Mouse (Mus musculus) forebrain, embryonic 14.5 days (tissue): Measurements from ENCODE around the gene Fa2h. TPM values are rescaled to one million over a fixed set of nuclear protein-coding genes. Genes with fewer than 3 reads are reported as not detected.

Source experiments
- ATAC-seq: fragments of 200-750 bp; cut with Nextera tagmentation; 2 replicates; pipeline ENCODE4 v1.8.0; 2017; ENCODE audit warnings: mild to moderate bottlenecking, moderate library complexity
- DNase-seq: peaks from one replicate; pipeline ENCODE4 v3.0.0-alpha.2; 2015; ENCODE audit warnings: low spot score
- H3K27ac ChIP-seq: fragments of 300-500 bp; sonication (generic); 2 replicates; pipeline ENCODE4 v1.5.1; 2014; ENCODE audit warnings: low read depth, mild to moderate bottlenecking, control low read depth, low read length, moderate library complexity
- H3K27me3 ChIP-seq: fragments of 300-500 bp; sonication (generic); replicated peaks from 2 replicates; pipeline ENCODE4 v1.6.1; 2014; ENCODE audit warnings: low read length, control low read depth, mixed read lengths; ENCODE audit not compliant: control insufficient read depth, insufficient read depth
- H3K36me3 ChIP-seq: fragments of 300-500 bp; sonication (generic); 2 replicates; pipeline ENCODE4 v1.6.1; 2014; ENCODE audit warnings: low read length, control low read depth; ENCODE audit not compliant: control insufficient read depth, insufficient read depth
- H3K4me1 ChIP-seq: fragments of 300-500 bp; sonication (generic); 2 replicates; pipeline ENCODE4 v1.6.1; 2014; ENCODE audit warnings: antibody characterized with exemption, low read length, control low read depth; ENCODE audit not compliant: control insufficient read depth, insufficient read depth
- H3K4me2 ChIP-seq: fragments of 300-500 bp; sonication (generic); 2 replicates; pipeline ENCODE4 v1.6.1; 2014; ENCODE audit warnings: mild to moderate bottlenecking, control low read depth, low read length
- H3K4me3 ChIP-seq: fragments of 300-500 bp; sonication (generic); 2 replicates; pipeline ENCODE4 v1.5.1; 2014; ENCODE audit warnings: low read depth, low read length, control low read depth
- H3K9ac ChIP-seq: fragments of 300-500 bp; sonication (generic); 2 replicates; pipeline ENCODE4 v1.6.1; 2014; ENCODE audit warnings: mild to moderate bottlenecking, low read length, control low read depth, moderate library complexity
- H3K9me3 ChIP-seq: fragments of 300-500 bp; sonication (generic); replicated peaks from 2 replicates; pipeline ENCODE4 v1.6.1; 2016; ENCODE audit warnings: low read length, control low read depth, mixed read lengths; ENCODE audit not compliant: control insufficient read depth
- WGBS: fragments of 180-500 bp; shearing (Covaris S2); extraction: QIAGEN DNeasy Blood & Tissue Kit; methylation state at CpG from one replicate; pipeline ENCODE4 v1.1.7; 2014; 5-methylcytosine and 5-hydroxymethylcytosine counted together
- polyA plus RNA-seq: library from polyadenylated mRNA; unstranded; fragments of >200 nt; fragmentation: Nextera tagmentation; extraction: Ambion mirVana; gene quantifications from 2 replicates; pipeline ENCODE4 v1.2.1, GENCODE M21; 2014

Fa2h gene
- polyA plus RNA-seq, 1 experiment from 2014 or later, result not detected

DNA sequence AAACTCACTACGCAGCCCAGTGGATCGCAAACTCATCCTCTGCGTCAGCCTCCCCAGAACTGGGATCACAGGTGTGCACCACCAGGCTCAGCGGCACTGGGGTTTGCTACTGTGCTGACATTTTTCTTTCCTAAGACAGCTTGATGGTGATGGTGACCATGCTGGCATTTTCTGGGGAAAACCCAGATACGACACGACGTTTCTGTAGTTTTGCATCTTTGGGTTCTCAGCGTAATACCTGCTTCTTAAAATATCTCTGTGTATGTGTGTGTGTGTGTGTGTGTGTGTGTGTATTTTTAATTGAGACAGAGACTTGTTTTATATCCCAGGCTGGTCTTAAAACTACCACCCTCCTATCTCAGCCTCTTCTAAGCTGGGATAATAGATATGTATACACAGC, 26.3 kb downstream of the Fa2h start:
- Histone ChIP-seq H3K4me1 (no peaks in the 10 kb centered on the region), H3K9me3 (no peaks in the 10 kb centered on the region), H3K9ac (no peak overlapping the region), H3K27me3 (no peaks in the 10 kb centered on the region), H3K4me3 (no peak overlapping the region), H3K36me3 (no peaks in the 10 kb centered on the region), H3K4me2 (no peak overlapping the region), H3K27ac (no peak overlapping the region)
- 86% methylated on average over 8 of the region's 8 CpGs for WGBS
- ATAC-seq, result no peak
- no peak for DNase-seq

DNA sequence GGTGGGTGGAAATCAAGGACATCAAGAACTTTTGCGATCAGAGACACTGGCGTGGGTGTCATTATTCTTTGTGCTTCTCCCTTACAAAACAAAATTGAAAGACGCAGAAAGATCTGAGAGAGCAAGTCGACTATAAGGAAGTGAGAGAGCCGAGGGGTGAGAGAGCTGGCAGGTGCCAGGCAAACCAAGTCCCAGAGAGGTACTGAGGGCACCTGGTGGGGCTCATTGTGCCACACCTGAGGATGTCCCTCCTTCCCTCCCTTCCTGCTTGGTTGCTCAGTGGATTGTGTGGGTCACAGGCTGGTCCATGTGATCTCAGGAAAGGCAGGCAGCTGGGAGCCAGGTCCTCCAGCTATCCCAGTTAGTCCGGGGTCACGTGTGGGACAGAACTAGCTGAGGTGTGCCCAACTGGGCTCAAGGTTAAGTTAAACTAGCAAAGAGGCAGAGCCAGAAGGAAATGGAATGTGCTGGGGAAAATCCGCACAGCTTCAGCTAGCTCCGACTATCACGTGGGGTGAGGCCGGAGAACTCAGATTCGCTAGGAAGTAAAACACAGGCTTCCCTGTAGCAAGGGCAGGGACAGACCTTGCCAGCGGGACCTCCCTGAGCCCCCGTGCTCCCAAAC, 26.9 kb downstream of the Fa2h start:
- H3K27me3 ChIP-seq, result no peaks in the 10 kb centered on the region
- H3K9me3 ChIP-seq, result no peaks in the 10 kb centered on the region
- no peak overlapping the region for H3K4me2 ChIP-seq
- ATAC-seq (no peak), DNase-seq (no peak)
- H3K4me1 ChIP-seq, result no peaks in the 10 kb centered on the region
- WGBS, result 40% methylated on average over 14 of the region's 14 CpGs
- H3K27ac ChIP-seq, result no peak overlapping the region
- H3K4me3 ChIP-seq, result no peak overlapping the region
- H3K36me3 ChIP-seq, result no peaks in the 10 kb centered on the region
- no peak overlapping the region for H3K9ac ChIP-seq

DNA sequence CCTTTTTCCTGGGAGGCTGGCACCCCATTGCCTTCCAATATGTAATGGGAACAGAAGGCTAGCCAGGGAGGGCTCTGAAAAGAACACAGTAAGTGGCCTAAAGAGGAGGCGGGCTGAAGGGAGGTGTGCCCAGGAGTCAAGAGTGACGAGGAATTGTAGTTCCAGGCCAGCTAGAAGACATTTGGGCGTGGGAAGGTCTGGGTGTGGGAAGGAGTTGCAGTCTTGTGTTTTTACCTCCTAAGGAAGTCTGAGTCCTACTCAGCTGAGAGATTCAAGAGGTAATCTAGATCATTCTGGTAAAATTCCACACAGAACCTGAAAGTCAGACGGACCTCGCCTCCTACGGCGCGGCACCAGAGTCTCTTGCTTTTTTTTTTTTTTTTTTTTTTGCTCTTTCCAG, 30.1 kb downstream of the Fa2h start:
- ATAC-seq (no peak), DNase-seq (no peak)
- Histone ChIP-seq H3K9ac (no peak overlapping the region), H3K9me3 (no peaks in the 10 kb centered on the region), H3K27ac (no peak overlapping the region), H3K27me3 (no peaks in the 10 kb centered on the region), H3K4me3 (no peak overlapping the region), H3K36me3 (no peaks in the 10 kb centered on the region), H3K4me2 (no peak overlapping the region), H3K4me1 (no peaks in the 10 kb centered on the region)
- 75% methylated on average over 8 of the region's 8 CpGs for WGBS

DNA sequence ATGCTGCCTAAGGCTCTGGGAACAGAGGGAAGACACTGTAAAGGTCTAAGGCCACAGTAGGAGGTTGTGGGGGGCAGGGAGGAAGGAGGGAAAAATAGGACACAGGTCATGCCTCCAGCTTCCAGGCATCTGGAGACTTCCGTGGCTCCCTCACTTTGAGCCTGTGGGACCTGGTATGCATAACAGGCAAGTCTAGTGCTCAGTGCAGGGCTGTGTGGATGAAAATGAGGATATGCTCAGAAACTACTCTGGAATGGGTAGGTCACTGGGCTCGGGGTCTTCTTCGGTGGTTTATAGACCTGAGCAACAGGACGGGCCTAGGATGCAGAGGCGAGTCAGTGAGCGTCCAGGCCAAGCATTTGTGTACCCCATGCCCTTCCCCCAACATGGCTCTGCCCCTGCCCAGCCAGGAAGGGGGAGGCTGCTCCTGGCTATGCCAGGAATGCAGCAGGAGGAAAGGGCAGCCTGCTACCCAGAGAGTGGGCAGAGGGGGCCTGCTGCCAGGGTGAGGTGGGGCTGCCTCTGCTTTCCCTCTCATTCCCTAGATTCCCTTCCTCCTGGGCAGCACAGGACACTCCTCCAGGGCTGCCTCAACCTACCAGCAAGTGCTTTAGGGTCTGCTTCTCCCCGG, 32.9 kb downstream of the Fa2h start:
- no peaks in the 10 kb centered on the region for H3K36me3 ChIP-seq
- 55% methylated on average over 7 of the region's 7 CpGs for WGBS
- H3K9ac ChIP-seq, result no peak overlapping the region
- no peak for ATAC-seq
- H3K4me3 ChIP-seq, result no peak overlapping the region
- H3K9me3 ChIP-seq, result no peaks in the 10 kb centered on the region
- no peak for DNase-seq
- H3K4me1 ChIP-seq, result no peaks in the 10 kb centered on the region
- H3K4me2 ChIP-seq, result no peak overlapping the region
- H3K27me3 ChIP-seq, result no peaks in the 10 kb centered on the region
- no peak overlapping the region for H3K27ac ChIP-seq

DNA sequence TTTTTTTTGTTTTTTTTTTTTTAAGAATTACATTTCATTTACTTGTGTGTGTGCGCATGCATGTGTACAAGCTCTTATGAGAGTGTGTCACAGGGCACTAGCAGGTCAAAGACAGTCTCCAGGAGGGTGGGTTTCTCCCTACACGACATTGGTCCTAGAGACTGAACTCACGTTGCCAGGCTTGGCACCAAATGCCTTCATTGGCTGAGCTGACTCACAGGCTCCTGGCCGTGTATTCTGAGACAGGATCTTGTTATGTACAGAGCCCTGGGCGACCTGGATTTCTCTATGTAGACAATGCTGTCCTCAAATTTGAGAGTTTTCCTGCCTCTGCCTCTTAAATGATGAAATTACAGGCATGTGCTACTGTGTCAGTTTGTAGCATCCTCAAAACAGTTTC, 33.7 kb downstream of the Fa2h start:
- Histone ChIP-seq H3K9ac (no peak overlapping the region), H3K27ac (no peak overlapping the region), H3K4me3 (no peak overlapping the region), H3K4me1 (no peaks in the 10 kb centered on the region), H3K4me2 (no peak overlapping the region), H3K36me3 (no peaks in the 10 kb centered on the region), H3K27me3 (no peaks in the 10 kb centered on the region), H3K9me3 (no peaks in the 10 kb centered on the region)
- ATAC-seq (no peak), DNase-seq (no peak)
- WGBS, result 70% methylated on average over 5 of the region's 5 CpGs

DNA sequence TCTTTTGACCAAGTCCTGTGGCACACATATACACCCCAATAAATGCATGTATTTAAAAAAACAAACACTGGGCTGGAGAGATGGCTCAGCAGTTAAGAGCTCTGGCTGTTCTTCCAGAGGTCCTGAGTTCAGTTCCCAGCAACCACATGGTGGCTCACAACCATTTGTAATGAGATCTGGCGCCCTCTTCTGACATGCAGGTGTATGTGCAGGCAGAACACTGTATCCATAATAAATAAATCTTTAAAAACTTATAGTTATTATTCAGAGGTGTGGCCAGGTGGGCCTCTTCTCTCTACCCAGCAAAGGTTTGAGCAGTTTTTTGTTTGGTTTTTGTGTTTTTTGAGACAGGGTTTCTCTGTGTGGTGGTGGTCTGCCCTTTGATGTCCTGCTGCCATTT, 34.7 kb downstream of the Fa2h start:
- Histone ChIP-seq H3K27ac (no peak overlapping the region), H3K9ac (no peak overlapping the region), H3K9me3 (no peaks in the 10 kb centered on the region), H3K27me3 (no peaks in the 10 kb centered on the region), H3K36me3 (no peaks in the 10 kb centered on the region), H3K4me3 (no peak overlapping the region), H3K4me2 (no peak overlapping the region), H3K4me1 (no peaks in the 10 kb centered on the region)
- 68% methylated on average over 1 of the region's 1 CpGs for WGBS
- ATAC-seq (no peak), DNase-seq (no peak)

DNA sequence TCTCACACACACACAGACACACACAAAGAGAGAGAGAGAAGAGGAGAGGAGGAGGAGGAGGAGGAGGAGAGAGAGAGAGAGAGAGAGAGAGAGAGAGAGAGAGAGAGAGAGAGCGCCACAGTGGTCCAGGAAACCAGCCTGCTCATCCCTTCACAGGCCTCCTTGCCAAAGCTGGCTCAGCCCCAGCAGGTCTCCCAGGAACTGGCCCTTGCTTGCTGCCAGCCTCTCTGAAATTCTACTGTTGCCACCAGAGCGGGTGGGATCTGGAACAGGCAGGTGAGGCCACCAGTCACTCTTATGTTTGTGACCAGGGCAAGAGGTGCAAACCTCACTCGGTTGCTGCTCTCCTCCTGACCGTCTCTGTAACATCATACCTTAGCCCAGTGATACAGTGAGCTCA, 36.2 kb downstream of the Fa2h start:
- DNase-seq, result no peak

DNA sequence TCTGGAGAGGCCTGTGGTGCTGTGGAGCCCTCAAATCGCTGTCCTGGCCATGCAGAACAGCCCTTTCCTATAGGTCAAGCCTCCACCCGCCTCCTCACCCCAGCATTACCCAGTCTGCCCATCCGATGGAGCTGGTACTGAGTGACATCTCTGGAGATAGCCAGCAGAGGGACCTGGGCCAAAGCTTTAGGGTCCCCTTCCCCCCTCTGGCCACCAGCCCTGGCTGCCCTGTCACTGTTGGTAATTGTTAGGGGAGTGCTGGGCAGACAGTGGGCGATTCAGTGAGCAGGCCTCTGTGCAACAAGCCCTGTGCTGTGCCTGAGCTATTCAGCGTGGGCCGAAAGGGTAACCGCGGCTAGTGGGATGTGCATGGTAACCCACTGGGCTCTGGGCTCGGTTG, 40.1 kb downstream of the Fa2h start:
- 86% methylated on average over 9 of the region's 9 CpGs for WGBS
- no peak overlapping the region for H3K4me3 ChIP-seq
- ATAC-seq, result no peak
- no peaks in the 10 kb centered on the region for H3K36me3 ChIP-seq
- H3K27ac ChIP-seq, result no peak overlapping the region
- H3K9me3 ChIP-seq, result no peaks in the 10 kb centered on the region
- no peak overlapping the region for H3K9ac ChIP-seq
- H3K27me3 ChIP-seq, result no peaks in the 10 kb centered on the region
- no peak overlapping the region for H3K4me2 ChIP-seq
- no peak for DNase-seq
- H3K4me1 ChIP-seq, result no peaks in the 10 kb centered on the region

More for the DNA sequence above, 36.2 kb downstream of the Fa2h start:
- Histone ChIP-seq H3K4me1 (no peaks in the 10 kb centered on the region), H3K4me3 (no peak overlapping the region), H3K27ac (no peak overlapping the region), H3K9me3 (no peaks in the 10 kb centered on the region), H3K9ac (no peak overlapping the region), H3K36me3 (no peaks in the 10 kb centered on the region), H3K4me2 (no peak overlapping the region), H3K27me3 (no peaks in the 10 kb centered on the region)
- ATAC-seq, result no peak
- WGBS, result 90% methylated on average over 4 of the region's 4 CpGs

DNA sequence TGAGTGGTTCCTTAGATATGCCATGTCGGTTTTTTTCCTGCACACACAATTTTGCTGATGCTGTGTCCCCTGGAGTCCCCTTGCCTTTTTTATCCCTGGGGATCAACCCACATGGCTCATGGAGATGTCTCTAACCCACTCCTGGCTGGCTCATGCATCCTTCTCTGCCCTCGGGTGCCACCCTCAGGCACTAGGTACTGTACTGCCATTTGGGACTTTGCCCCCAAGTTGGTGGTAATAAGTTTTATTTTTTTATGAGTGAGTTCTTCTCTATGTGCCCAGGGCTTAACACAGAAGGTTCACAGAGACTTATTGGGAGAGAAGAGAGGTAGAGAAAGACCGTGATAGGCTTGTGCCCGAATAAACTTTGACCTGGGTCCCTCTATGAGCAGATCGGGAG, 41.3 kb downstream of the Fa2h start:
- WGBS, result 93% methylated on average over 5 of the region's 5 CpGs
- H3K27ac ChIP-seq, result no peak overlapping the region
- ATAC-seq, result no peak

More for the DNA sequence above, 41.3 kb downstream of the Fa2h start:
- Histone ChIP-seq H3K4me1 (no peaks in the 10 kb centered on the region), H3K27me3 (no peaks in the 10 kb centered on the region), H3K9ac (no peak overlapping the region), H3K4me3 (no peak overlapping the region), H3K9me3 (no peaks in the 10 kb centered on the region), H3K36me3 (no peaks in the 10 kb centered on the region), H3K4me2 (no peak overlapping the region)
- no peak for DNase-seq
